Mouse (Mus musculus) embryonic facial prominence, embryonic 14.5 days (tissue): ENCODE results near the gene Gm20823. TPM values are rescaled to one million over a fixed set of nuclear protein-coding genes. Genes with fewer than 3 reads are reported as not detected.
"Not testable (repeated sequence)": the region's sequence is repeated elsewhere in the genome, so short reads cannot be mapped to it uniquely, and the experiment has no call there.

Experiments
- ATAC-seq: fragments of 200-750 bp; cut with Nextera tagmentation; 2 replicates; pipeline ENCODE4 v1.8.0; 2017; ENCODE audit warnings: low read depth, moderate number of reproducible peaks, moderate TSS enrichment
- DNase-seq: peaks from one replicate; pipeline ENCODE4 v3.0.0-alpha.2; 2015; ENCODE audit warnings: low spot score
- H3K27ac ChIP-seq: fragments of 300-500 bp; sonication (generic); replicated peaks from 2 replicates; pipeline ENCODE4 v1.5.1; 2014; ENCODE audit warnings: low read depth, mild to moderate bottlenecking, low read length, moderate library complexity
- H3K27me3 ChIP-seq: fragments of 300-500 bp; sonication (generic); replicated peaks from 2 replicates; pipeline ENCODE4 v1.6.1; 2014; ENCODE audit warnings: low read length; ENCODE audit not compliant: control insufficient read depth, insufficient read depth
- H3K36me3 ChIP-seq: fragments of 300-500 bp; sonication (generic); 2 replicates; pipeline ENCODE4 v1.6.1; 2014; ENCODE audit warnings: low read length, mixed read lengths; ENCODE audit not compliant: control insufficient read depth, insufficient read depth
- H3K4me1 ChIP-seq: fragments of 300-500 bp; sonication (generic); 2 replicates; pipeline ENCODE4 v1.6.1; 2014; ENCODE audit warnings: antibody characterized with exemption, low read length; ENCODE audit not compliant: control insufficient read depth, insufficient read depth
- H3K4me2 ChIP-seq: fragments of 300-500 bp; sonication (generic); 2 replicates; pipeline ENCODE4 v1.6.1; 2014; ENCODE audit warnings: low read depth, mild to moderate bottlenecking, low read length, moderate library complexity, mixed read lengths
- H3K4me3 ChIP-seq: fragments of 300-500 bp; sonication (generic); 2 replicates; pipeline ENCODE4 v1.5.1; 2014; ENCODE audit warnings: low read depth, mild to moderate bottlenecking, low read length
- H3K9ac ChIP-seq: fragments of 300-500 bp; sonication (generic); 2 replicates; pipeline ENCODE4 v1.6.1; 2014; ENCODE audit warnings: low read depth, mild to moderate bottlenecking, low read length, moderate library complexity, mixed read lengths
- H3K9me3 ChIP-seq: fragments of 300-500 bp; sonication (generic); 2 replicates; pipeline ENCODE4 v1.6.1; 2016; ENCODE audit warnings: low read length; ENCODE audit not compliant: control insufficient read depth
- WGBS: fragments of 180-500 bp; shearing (Covaris S2); extraction: QIAGEN DNeasy Blood & Tissue Kit; methylation state at CpG from one replicate; pipeline ENCODE4 v1.1.7; 2014; 5-methylcytosine and 5-hydroxymethylcytosine counted together
- polyA plus RNA-seq: library from polyadenylated mRNA; unstranded; fragments of >200 nt; fragmentation: Nextera tagmentation; extraction: Ambion mirVana; gene quantifications from 2 replicates; pipeline ENCODE4 v1.2.1, GENCODE M21; 2014

Gene Gm20823
- not detected in 2 replicates for polyA plus RNA-seq

DNA sequence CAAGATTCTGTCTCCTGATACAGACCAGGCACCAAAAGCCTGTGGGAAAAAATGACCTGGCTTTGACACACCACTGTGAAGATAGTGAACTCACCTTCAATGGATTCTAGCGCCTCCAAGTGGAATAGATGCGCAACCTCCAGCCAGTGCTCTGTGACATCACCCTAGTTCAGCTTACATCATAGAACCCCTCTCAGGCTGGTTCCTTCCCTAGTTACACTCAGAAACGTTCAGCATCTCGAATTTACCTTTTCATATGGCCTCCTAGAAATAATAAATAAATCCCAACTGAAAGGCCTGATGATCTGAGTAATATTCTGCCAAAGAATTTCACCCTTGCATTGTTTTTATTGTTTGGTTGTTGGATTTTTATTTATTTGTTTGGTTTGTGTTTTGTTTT is at the start of gene Gm20823:
TSS of gene Gm20823 (minus strand) at position 101 of the 400 bp plus-strand sequence.
- H3K4me2 ChIP-seq, DNase-seq, H3K4me3 ChIP-seq, H3K4me1 ChIP-seq, H3K27ac ChIP-seq, H3K9ac ChIP-seq, H3K27me3 ChIP-seq, H3K36me3 ChIP-seq, H3K9me3 ChIP-seq, ATAC-seq: not testable (repeated sequence)
- WGBS = no CpG with 5 or more reads among the region's 4 CpGs
